Mouse (Mus musculus) gastrocnemius, postnatal 36 days (tissue): Measurements from ENCODE around the gene Elavl1. TPM values are rescaled to one million over a fixed set of nuclear protein-coding genes. Genes with fewer than 3 reads are reported as not detected.
"Not testable (repeated sequence)": the region's sequence is repeated elsewhere in the genome, so short reads cannot be mapped to it uniquely, and the experiment has no call there.

ENCODE experiments used
- DNase-seq, 2 experiments: peaks; one replicate each; pipeline ENCODE4 v3.0.0; 2022
- intact Hi-C: fragments of 180-260 bp; cut with DNase I; formaldehyde crosslinking; loops from one replicate; pipeline ENCODE4 v1.15.1; 2025
- long read RNA-seq, 2 experiments: library from polyadenylated mRNA; stranded (forward); transcript quantifications; one replicate each; pipeline ENCODE4 v2.0.0; 2021
- total RNA-seq, 2 experiments: library from RNA; stranded (reverse); gene quantifications; 2 replicates each; pipeline ENCODE4 v1.2.3; 2021

The Elavl1 gene
- total RNA-seq = 10 to 100 TPM; 39.5 to 39.7 TPM
- long read RNA-seq, experiment 1, full-length matches to known transcripts = 27 of 36 reads
- long read RNA-seq, experiment 1, partial matches to known transcripts = 1 of 36 reads
- long read RNA-seq, experiment 1, other reads (novel, unspliced or antisense) = 8 of 36 reads
- long read RNA-seq, experiment 2, full-length matches to known transcripts = 37 of 48 reads
- long read RNA-seq, experiment 2, partial matches to known transcripts = 0 of 48 reads
- long read RNA-seq, experiment 2, other reads (novel, unspliced or antisense) = 11 of 48 reads

- intact Hi-C loops = loop anchor here (5.0 kb wide), 4 partner anchors 42 to 158 kb away; partner anchors contain the start of genes Evi5l, Snapc2 and Timm44
- peak; percentile 97 for DNase-seq
These were observed at the start of gene Elavl1, which contains the start of gene Ccl25 for GRCm38 (mm10) chr8:4324983-4325750. Elavl1 (minus strand) TSS chr8:4325413. Ccl25 (plus strand) TSS chr8:4325210.

DNA sequence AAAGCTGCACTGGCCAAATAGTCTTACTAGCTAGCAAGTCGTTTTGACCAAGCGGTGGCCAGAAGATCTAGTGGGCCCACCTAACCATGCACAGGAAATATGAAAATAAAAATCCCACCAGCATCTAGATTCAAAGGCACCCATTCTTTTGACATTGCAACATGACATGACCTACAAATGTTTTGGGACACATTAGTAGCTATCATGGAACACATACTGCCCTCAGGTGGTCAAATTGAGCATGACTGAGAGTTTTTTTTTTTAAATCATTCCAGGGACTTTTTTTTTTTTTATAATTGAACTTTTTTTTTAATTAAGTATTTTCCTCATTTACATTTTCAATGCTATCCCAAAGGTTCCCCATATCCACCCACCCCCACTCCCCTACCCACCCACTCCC, 47.4 kb upstream of the Elavl1 start:
- no peak for DNase-seq
- intact Hi-C loops = loop anchor here (5.0 kb wide), 3 partner anchors 105 to 180 kb away; partner anchors contain the start of gene Tgfbr3l

DNA sequence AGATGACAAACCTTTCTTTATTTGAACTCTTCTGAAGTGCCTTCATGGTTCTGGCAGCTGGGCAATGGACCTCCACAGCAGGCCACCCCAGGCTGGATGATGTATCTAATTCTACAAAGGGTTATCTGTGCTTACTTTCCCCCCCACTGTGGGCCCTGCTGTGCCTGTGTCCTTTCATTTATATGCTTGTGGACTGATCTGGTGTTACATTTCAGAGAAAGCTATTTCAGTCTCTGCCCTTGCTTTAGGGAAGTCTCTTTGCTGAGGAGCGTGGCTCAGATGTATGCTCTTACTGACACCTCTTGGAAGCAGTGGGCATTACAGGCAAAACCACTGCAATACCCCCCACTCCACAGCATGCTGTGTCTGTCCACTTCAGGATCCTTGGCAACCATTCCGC, 44.9 kb upstream of the Elavl1 start:
- DNase-seq = peak; percentile 30 to 35
- intact Hi-C loops = loop anchor here (5.0 kb wide), 3 partner anchors 103 to 178 kb away; partner anchors contain the start of gene Tgfbr3l

DNA sequence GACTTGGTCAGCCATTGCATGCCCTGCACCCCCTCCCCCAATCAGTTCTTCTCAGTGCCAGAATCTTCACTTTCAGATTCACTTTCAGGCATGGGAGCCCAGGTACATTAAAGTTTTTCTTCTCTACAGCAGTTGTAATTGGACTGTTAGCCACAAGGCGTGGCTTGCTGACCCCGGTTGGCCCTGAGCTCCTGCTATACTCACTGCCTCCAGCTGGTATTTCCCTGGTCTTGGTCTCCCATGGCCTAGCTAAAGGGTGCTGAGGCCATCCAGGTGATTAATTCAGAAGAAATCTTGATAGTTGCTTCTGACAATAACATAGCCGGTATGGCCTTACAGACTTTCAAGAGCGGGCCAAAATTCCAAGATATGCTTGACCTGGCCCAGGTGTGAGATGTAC, 43.3 kb upstream of the Elavl1 start:
- no peak for DNase-seq
- intact Hi-C loops = loop anchor here (5.0 kb wide), 1 partner anchor 41 kb away; the partner anchor contains the start of genes Ccl25 and Elavl1

GRCm38 (mm10) chr8:4367808-4368207, 42.6 kb upstream of the Elavl1 start:
- peak; percentile 37 to 52 for DNase-seq
- intact Hi-C loops = loop anchor here (5.0 kb wide), 1 partner anchor 41 kb away; the partner anchor contains the start of genes Ccl25 and Elavl1

DNA sequence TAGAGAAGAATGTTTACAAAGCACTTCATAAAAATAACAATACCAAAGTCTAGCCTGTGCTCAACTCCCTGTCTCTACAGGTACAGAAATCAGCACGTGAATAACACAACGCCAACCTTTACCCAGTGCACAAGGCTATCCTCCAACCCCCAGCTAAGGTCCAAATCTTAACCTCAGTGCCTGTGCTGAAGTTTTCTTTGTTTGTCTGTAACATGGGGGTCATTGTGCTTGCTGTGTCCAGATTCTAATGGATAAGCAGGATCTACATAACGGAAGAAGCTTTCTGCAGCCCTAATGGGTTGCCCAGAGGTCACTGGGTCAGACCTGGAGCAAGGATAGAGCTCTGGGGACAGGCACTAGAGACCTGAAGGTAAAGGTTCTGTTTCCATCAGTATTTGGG, 41.0 kb upstream of the Elavl1 start:
- DNase-seq = no peak
- intact Hi-C loops = loop anchor here (5.0 kb wide), 1 partner anchor 39 kb away; the partner anchor contains the start of genes Ccl25 and Elavl1

- DNase-seq = no peak
- intact Hi-C loops = no loop called here
These were observed 35.7 kb upstream of the Elavl1 start for GRCm38 (mm10) chr8:4360922-4361321.

DNA sequence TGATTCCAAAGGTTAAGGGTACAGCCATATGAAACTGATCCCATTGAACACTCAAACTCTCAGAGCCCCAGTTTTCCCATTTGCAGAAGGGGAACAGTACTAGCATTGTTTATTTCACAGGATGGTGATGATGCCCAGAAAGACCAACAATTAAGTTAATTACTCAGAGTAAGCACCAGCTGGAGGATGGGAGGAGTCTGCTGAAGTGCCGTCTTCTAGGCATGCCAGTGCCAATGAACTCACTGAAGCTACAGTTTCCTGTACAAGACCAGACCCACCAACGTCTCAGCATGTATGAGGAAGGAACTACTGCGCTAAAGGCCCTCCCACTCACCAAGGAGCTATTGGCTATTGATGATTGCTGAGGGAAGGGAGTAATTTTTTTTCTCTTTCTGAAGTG, 34.1 kb upstream of the Elavl1 start:
- intact Hi-C loops = no loop called here
- no peak for DNase-seq

GRCm38 (mm10) chr8:4355455-4355854, 30.2 kb upstream of the Elavl1 start:
- intact Hi-C loops = no loop called here
- DNase-seq = no peak

GRCm38 (mm10) chr8:4354516-4354915, 29.3 kb upstream of the Elavl1 start:
- DNase-seq = no peak
- intact Hi-C loops = no loop called here

DNA sequence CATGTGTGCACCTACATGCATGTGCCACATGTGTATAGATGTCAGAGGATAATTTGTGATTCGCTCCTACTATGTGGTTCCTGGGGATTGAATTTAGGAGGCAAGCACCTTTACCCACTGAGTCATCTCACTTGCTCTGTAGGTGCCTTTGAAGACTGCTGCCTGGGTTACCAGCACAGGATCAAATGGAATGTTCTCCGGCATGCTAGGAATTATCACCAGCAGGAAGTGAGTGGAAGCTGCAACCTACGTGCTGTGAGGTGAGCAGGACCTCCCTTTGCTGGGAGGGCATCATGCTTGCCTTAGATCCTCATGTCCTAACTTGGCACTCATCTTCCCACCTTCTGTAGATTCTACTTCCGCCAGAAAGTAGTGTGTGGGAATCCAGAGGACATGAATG, 28.5 kb upstream of the Elavl1 start:
- no peak for DNase-seq
- intact Hi-C loops = no loop called here

DNA sequence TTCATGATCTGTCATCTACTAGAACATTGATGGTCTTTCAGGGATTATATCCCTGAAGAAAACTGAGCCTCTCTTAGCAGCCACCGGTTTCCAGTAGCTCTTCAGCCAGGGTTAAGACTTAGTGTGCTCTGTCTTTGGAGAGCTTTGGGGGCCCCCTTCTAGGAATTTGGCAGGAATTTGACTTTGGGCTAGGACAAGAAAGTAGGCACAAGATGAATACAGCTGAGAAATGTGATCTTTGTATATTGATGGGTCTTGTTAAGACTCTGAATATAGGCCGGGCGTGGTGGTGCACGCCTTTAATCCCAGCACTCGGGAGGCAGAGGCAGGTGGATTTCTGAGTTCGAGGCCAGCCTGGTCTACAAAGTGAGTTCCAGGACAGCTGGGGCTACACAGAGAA, 27.3 kb upstream of the Elavl1 start:
- intact Hi-C loops, DNase-seq: not testable (repeated sequence)

GRCm38 (mm10) chr8:4350618-4351017, 25.4 kb upstream of the Elavl1 start:
- intact Hi-C loops = no loop called here
- no peak for DNase-seq

GRCm38 (mm10) chr8:4349335-4349734, 24.1 kb upstream of the Elavl1 start:
- no peak for DNase-seq
- intact Hi-C loops = no loop called here

DNA sequence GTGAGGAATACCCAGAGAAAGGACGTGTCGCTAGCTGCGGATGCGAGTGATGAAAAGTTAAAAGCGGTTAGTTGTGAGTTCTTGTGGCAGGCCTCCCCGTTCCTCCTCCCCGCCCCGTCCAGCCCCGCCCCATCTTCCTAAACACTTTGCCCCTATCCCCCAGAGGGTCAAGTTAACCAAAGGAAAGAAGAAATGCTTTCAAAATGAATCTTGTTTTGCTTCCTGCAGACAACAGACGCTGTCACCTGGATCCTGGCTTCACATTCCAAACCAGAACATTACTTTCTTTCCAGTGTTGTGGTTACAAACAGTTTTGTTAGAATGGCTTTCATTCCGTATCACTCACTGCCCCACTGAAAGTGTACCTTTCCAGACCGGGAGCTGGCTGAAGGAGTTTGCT, 23.1 kb upstream of the Elavl1 start:
- no peak for DNase-seq
- intact Hi-C loops = no loop called here

DNA sequence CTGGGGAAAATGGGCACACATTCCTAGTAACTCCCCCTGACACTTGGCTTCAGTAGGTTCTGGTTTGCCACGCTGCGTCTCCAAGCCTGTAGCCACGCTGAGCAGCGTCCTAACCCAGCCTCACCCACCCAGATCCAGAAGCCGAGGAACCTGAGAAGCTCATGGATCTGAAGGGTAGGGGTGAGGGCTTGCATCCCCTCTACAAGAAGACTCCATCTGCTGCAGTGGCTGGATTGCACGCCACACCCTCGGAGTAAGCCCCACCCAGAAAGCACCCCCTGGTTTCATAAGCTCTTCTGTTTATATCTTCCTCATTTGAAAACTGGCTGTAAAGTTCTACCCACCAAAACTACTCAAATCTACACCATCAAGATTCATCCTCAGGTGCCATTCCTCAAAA, 22.4 kb upstream of the Elavl1 start:
- DNase-seq = no peak
- intact Hi-C loops = no loop called here

- no peak for DNase-seq
These were observed 15.0 kb upstream of the Elavl1 start for GRCm38 (mm10) chr8:4340207-4340606.

DNA sequence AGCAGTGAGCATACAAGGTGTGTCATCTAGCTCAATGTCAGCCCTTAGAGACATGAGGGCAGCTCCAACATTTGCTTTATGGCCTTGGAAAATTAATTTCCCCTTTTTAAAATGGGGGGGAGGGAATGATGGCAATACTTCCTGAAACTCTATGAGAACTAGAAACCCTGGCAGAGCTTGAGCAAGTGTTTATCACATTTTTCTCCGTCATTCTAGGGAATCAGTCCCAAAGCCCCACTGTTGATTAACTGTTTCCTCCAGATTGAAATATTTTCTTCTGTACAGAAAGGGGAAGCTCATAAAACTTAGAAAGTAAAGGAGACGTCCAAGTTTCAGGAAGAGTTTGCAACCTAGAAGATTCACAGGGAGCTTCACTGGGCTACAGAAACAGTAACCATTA, 10.5 kb upstream of the Elavl1 start:
- intact Hi-C loops = no loop called here
- DNase-seq = no peak

More at GRCm38 (mm10) chr8:4340207-4340606, 15.0 kb upstream of the Elavl1 start:
- intact Hi-C loops = no loop called here

GRCm38 (mm10) chr8:4333966-4334365, 8.8 kb upstream of the Elavl1 start:
- DNase-seq = no peak
- intact Hi-C loops = no loop called here

DNA sequence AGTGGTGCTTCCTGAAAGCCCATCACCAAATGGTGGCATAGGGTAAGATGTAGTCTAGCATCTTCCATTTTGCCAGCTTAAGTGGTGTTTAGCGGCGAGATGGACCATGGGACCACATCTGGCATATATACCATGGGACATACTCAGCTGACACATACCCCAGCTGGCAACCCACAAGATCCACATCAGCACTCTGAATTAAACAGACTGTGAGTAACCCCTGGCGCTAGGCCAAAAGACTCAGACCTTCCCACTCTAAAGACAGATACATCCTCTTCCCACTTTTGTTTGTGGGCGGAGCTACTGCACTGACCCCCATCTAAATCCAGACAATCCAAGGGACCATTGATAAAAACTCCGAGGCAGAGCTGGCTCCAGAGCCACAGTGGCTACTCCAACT, 3.8 kb upstream of the Elavl1 start:
- DNase-seq = no peak
- intact Hi-C loops = loop anchor here (5.0 kb wide), 2 partner anchors 38 to 162 kb away; partner anchors contain the start of gene Evi5l

DNA sequence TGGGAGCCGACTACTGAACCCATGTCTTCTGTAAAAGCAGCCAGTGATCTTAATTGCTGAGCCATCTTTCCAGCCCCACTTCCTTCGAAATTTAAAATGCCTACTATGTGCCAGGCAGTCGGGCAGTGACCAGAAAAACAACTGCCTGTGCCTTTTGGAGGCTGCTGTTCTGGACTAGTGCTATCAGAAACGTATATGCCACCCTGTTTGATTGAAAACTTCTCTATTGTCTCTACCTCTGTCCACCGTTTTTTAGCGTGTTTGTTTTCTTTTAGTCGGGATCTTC, 481 bp upstream of the Elavl1 start:
- intact Hi-C loops = loop anchor here (5.0 kb wide), 2 partner anchors 42 to 158 kb away; partner anchors contain the start of gene Evi5l
- no peak for DNase-seq
